Mouse (Mus musculus) G1E (cell line): ENCODE results near the gene Hoxa9. TPM values are rescaled to one million over a fixed set of nuclear protein-coding genes. Genes with fewer than 3 reads are reported as not detected.

Experiments
- ATAC-seq: 2 replicates; pipeline ENCODE4 v1.8.0; 2016; ENCODE audit warnings: mild to moderate bottlenecking; ENCODE audit not compliant: insufficient number of reproducible peaks, poor library complexity, low FRiP score, severe bottlenecking; ENCODE audit errors: extremely low read depth
- DNase-seq: peaks from one replicate; pipeline ENCODE4 v3.0.0; 2012; ENCODE audit warnings: low spot score
- H3K27me3 ChIP-seq: 2 replicates; pipeline ENCODE4 v1.6.1; 2012; ENCODE audit warnings: mild to moderate bottlenecking, low read length, inconsistent platforms; ENCODE audit not compliant: insufficient read depth
- H3K36me3 ChIP-seq: replicated peaks from 2 replicates; pipeline ENCODE3; 2012; ENCODE audit warnings: mild to moderate bottlenecking, inconsistent platforms
- H3K4me1 ChIP-seq: 2 replicates; pipeline ENCODE4 v1.6.1; 2012; ENCODE audit warnings: low read depth, low read length, inconsistent platforms, mixed read lengths; ENCODE audit not compliant: insufficient read depth
- H3K4me3 ChIP-seq: 2 replicates; pipeline ENCODE4 v1.5.1; 2012; ENCODE audit warnings: low read depth, mild to moderate bottlenecking, inconsistent platforms, low read length, moderate library complexity, mixed read lengths
- H3K9me3 ChIP-seq: replicated peaks from 2 replicates; pipeline ENCODE4 v1.6.1; 2012; ENCODE audit warnings: inconsistent platforms
- CTCF ChIP-seq: IDR thresholded peaks from 2 replicates; pipeline ENCODE4 v1.5.1; 2012; ENCODE audit warnings: low read depth, low read length, inconsistent platforms, mixed read lengths
- GATA1 ChIP-seq: IDR thresholded peaks from 2 replicates; pipeline ENCODE4 v1.6.1; 2012; ENCODE audit warnings: borderline replicate concordance, low read length, inconsistent platforms, mixed read lengths
- GATA2 ChIP-seq: IDR thresholded peaks from 2 replicates; pipeline ENCODE4 v1.6.1; 2012; ENCODE audit warnings: low read depth, low read length, inconsistent platforms, borderline replicate concordance
- POLR2AphosphoS5 ChIP-seq: IDR thresholded peaks from 2 replicates; pipeline ENCODE4 v1.6.1; 2012; ENCODE audit warnings: low read depth, low read length, inconsistent platforms; ENCODE audit not compliant: insufficient replicate concordance
- TAL1 ChIP-seq: conservative IDR thresholded peaks from 2 replicates; pipeline ENCODE4 v1.6.1; 2012; ENCODE audit warnings: low read depth, low read length, inconsistent platforms, mixed read lengths
- polyA plus RNA-seq: library from polyadenylated mRNA; stranded (reverse); fragments of >175 nt; gene quantifications from 2 replicates; pipeline ENCODE4 v1.2.3, GENCODE M21; 2012
- total RNA-seq, 2 experiments: library from RNA; stranded (forward) in 1 of 2; stranded (reverse) in 1 of 2; fragments of 200-1000 nt in 1 of 2; fragments of >200 nt in 1 of 2; fragmentation: Nextera tagmentation in 1 of 2; gene quantifications; 2 replicates each; pipeline ENCODE4 v1.2.3; 2014 to 2017

Hoxa9 gene
- total and polyA plus RNA-seq, 3 experiments: 0.05 TPM; not detected in 2

- H3K9me3 ChIP-seq: peaks cover 12% of the 10 kb centered on the region
- TF ChIP-seq GATA1: no peak
- TF ChIP-seq CTCF: no peak
- no peak for TF ChIP-seq POLR2AphosphoS5
- no peak for TF ChIP-seq GATA2
- TF ChIP-seq TAL1: no peak
- H3K4me1 ChIP-seq: no peaks in the 10 kb centered on the region
- no peak overlapping the region for H3K4me3 ChIP-seq
- DNase-seq (no peak), ATAC-seq (no peak)
- peaks cover 28% of the 10 kb centered on the region for H3K27me3 ChIP-seq
- H3K36me3 ChIP-seq: no peaks in the 10 kb centered on the region
Observed at GRCm38 (mm10) chr6:52261751-52262462, 31.0 kb upstream of the Hoxa9 start.

- H3K4me3 ChIP-seq: no peak within 1 kb of the TSS
- ATAC-seq (no peak), DNase-seq (no peak)
- H3K9me3 ChIP-seq: peaks cover 12% of the 10 kb centered on the region
- no peaks in the 10 kb centered on the region for H3K36me3 ChIP-seq
- no peak for TF ChIP-seq TAL1
- no peak for TF ChIP-seq GATA1
- no peak for TF ChIP-seq GATA2
- TF ChIP-seq POLR2AphosphoS5: no peak
- no peak for TF ChIP-seq CTCF
- no peaks in the 10 kb centered on the region for H3K4me1 ChIP-seq
- peaks cover 23% of the 10 kb centered on the region for H3K27me3 ChIP-seq
Observed at GRCm38 (mm10) chr6:52260654-52261575, 30.0 kb upstream of the Hoxa9 start, which contains the start of gene Hoxa13. Gene Hoxa13, minus strand, starts transcription at chr6:52260880.

- Histone ChIP-seq H3K27me3 (peaks cover 13% of the 10 kb centered on the region), H3K4me3 (no peak overlapping the region), H3K9me3 (peaks cover 12% of the 10 kb centered on the region), H3K4me1 (no peaks in the 10 kb centered on the region), H3K36me3 (no peaks in the 10 kb centered on the region)
- TF ChIP-seq GATA1 (no peak), POLR2AphosphoS5 (no peak), TAL1 (no peak), CTCF (no peak), GATA2 (no peak)
- no peak for ATAC-seq
- DNase-seq: no peak
Observed at GRCm38 (mm10) chr6:52259811-52260261, 28.9 kb upstream of the Hoxa9 start.

GRCm38 (mm10) chr6:52259081-52259790, 28.3 kb upstream of the Hoxa9 start:
- H3K36me3 ChIP-seq: no peaks in the 10 kb centered on the region
- H3K27me3 ChIP-seq: peaks cover 13% of the 10 kb centered on the region
- TF ChIP-seq GATA1 (no peak), CTCF (no peak), TAL1 (no peak), GATA2 (no peak), POLR2AphosphoS5 (no peak)
- ATAC-seq: no peak
- no peaks in the 10 kb centered on the region for H3K4me1 ChIP-seq
- H3K9me3 ChIP-seq: peaks cover 12% of the 10 kb centered on the region
- no peak for DNase-seq
- no peak overlapping the region for H3K4me3 ChIP-seq

GRCm38 (mm10) chr6:52256956-52257355, 26.1 kb upstream of the Hoxa9 start:
- ATAC-seq (no peak), DNase-seq (no peak)
- Histone ChIP-seq H3K4me3 (no peak overlapping the region), H3K4me1 (no peaks in the 10 kb centered on the region), H3K27me3 (peaks cover 14% of the 10 kb centered on the region; the same call in 1 of the 2 replicates), H3K9me3 (peaks cover 12% of the 10 kb centered on the region), H3K36me3 (no peaks in the 10 kb centered on the region)
- TF ChIP-seq POLR2AphosphoS5 (no peak), GATA2 (no peak), CTCF (no peak), TAL1 (no peak), GATA1 (no peak)
